Mouse (Mus musculus) liver, embryonic 16.5 days (tissue): ENCODE data around the gene Sde2. TPM values are rescaled to one million over a fixed set of nuclear protein-coding genes. Genes with fewer than 3 reads are reported as not detected.

ENCODE experiments used
- ATAC-seq: fragments of 200-750 bp; cut with Nextera tagmentation; 2 replicates; pipeline ENCODE4 v1.8.0; 2017; ENCODE audit warnings: low read depth, mild to moderate bottlenecking, moderate number of reproducible peaks, moderate library complexity
- H3K27ac ChIP-seq: fragments of 300-500 bp; sonication (generic); 2 replicates; pipeline ENCODE4 v1.5.1; 2014; ENCODE audit warnings: mild to moderate bottlenecking, low read length
- H3K27me3 ChIP-seq: fragments of 300-500 bp; sonication (generic); 2 replicates; pipeline ENCODE4 v1.6.1; 2014; ENCODE audit warnings: low read depth, low read length, mixed read lengths; ENCODE audit not compliant: control insufficient read depth, insufficient read depth
- H3K36me3 ChIP-seq: fragments of 300-500 bp; sonication (generic); 2 replicates; pipeline ENCODE4 v1.6.1; 2014; ENCODE audit warnings: mild to moderate bottlenecking; ENCODE audit not compliant: control insufficient read depth, insufficient read depth
- H3K4me1 ChIP-seq: fragments of 300-500 bp; sonication (generic); 2 replicates; pipeline ENCODE4 v1.6.1; 2014; ENCODE audit warnings: low read depth, low read length, mixed read lengths; ENCODE audit not compliant: control insufficient read depth
- H3K4me2 ChIP-seq: fragments of 300-500 bp; sonication (generic); 2 replicates; pipeline ENCODE4 v1.6.1; 2014; ENCODE audit warnings: low read depth, low read length, mixed read lengths
- H3K4me3 ChIP-seq: fragments of 300-500 bp; sonication (generic); 2 replicates; pipeline ENCODE4 v1.5.1; 2014; ENCODE audit warnings: low read depth, mild to moderate bottlenecking, low read length
- H3K9ac ChIP-seq: fragments of 300-500 bp; sonication (generic); 2 replicates; pipeline ENCODE4 v1.6.1; 2014; ENCODE audit warnings: low read depth, low read length
- H3K9me3 ChIP-seq: fragments of 300-500 bp; sonication (generic); replicated peaks from 2 replicates; pipeline ENCODE4 v1.6.1; 2016; ENCODE audit warnings: low read length; ENCODE audit not compliant: control insufficient read depth
- WGBS: fragments of 180-500 bp; shearing (Covaris S2); extraction: QIAGEN DNeasy Blood & Tissue Kit; methylation state at CpG from one replicate; pipeline ENCODE4 v1.1.7; 2014; ENCODE audit not compliant: insufficient replicate concordance; 5-methylcytosine and 5-hydroxymethylcytosine counted together
- polyA plus RNA-seq: library from polyadenylated mRNA; unstranded; fragments of >200 nt; fragmentation: Nextera tagmentation; extraction: Ambion mirVana; gene quantifications from 2 replicates; pipeline ENCODE4 v1.2.1, GENCODE M21; 2015

Sde2 gene
- polyA plus RNA-seq: 20.9 and 21.5 TPM in 2 replicates

DNA sequence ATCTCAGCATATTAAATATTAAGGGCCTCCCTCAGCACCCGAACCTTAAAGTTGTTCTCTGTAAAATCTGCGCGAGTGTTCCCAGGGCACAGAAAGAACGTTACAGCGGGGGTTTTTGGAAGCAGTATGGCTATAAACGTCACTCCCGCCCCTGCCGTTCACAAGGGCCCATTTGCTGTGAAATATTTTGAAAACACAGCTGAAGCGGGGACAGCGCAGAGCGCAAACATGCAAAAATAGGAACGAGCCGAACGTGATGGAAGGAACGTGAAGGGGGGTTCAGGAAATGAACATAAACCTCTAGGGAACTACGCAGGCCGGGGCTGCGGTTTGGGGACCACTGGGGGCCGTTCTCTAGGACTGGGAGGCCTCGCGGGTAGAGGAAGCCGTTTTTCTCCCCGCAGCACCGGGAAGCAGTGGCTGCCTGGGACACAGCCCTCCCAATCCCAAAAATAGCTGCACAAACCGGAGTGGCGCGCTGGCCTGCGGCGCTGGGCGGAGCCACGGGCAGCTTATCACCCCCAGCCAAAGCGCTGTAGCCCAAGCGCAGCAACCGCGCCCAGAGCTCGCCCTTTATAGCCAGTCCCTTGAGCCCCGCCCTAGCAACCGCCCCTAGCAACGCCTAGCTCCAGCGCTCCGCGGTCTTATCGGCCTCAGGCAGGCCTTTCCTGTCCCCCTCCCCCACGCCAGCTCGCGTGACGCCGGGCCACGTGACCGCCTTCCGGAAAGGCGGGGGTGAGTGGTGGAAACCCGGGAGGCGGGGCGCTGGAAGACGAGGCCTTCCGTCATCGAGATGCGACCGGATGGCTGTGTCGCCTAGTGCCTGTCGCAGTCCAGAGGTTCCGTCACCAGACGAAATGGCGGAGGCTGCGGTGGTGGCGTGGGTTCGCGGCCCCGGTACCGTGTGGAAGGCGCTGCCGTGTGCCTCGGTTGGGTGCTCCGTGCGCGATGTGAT lies at the start of gene Sde2:
Gene Sde2, plus strand, starts transcription at position 812 of the 955 bp plus-strand sequence.
- WGBS: under 1% methylated on average over 77 of the region's 77 CpGs
- Histone ChIP-seq H3K36me3 (peaks cover 4% of the 10 kb centered on the region; the same call in 1 of the 2 replicates), H3K4me2 (peak within 1 kb of the TSS; percentile 85), H3K27me3 (no peaks in the 10 kb centered on the region), H3K9ac (peak within 1 kb of the TSS; percentile 87), H3K9me3 (no peaks in the 10 kb centered on the region), H3K4me3 (peak within 1 kb of the TSS; percentile 88), H3K4me1 (peaks cover 39% of the 10 kb centered on the region), H3K27ac (peak within 1 kb of the TSS; percentile 99)
- peak; percentile 93 for ATAC-seq

DNA sequence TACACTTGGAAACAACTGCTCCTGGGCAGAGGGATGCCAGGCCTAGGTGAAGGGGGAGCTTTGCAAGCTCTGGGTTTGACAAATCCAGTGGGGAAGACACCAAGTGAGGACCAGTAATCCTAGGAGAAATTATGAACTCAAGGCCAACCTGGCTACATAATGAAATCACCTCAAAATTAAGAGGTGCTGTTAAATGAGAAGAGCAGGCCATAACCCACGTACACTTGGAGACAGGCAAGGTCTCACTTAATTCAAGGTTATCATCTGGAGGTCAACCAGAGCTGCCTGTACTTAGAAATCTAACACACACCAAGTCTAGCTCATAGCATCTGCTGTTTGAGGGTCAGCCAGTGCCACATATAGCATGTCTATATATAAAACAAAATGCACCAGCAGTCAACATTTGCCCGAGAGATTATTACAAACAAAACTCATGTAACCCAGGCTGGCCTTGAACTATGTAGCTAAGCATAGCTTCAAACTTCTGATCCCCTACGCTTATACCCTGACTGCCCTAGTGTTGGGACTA lies 49.4 kb upstream of the Sde2 start:
- Histone ChIP-seq H3K9me3 (peaks cover 2% of the 10 kb centered on the region; the same call in 1 of the 2 replicates), H3K4me3 (no peak overlapping the region), H3K9ac (no peak overlapping the region), H3K27ac (no peak overlapping the region), H3K36me3 (peaks cover 63% of the 10 kb centered on the region), H3K4me2 (no peak overlapping the region), H3K27me3 (no peaks in the 10 kb centered on the region), H3K4me1 (peaks cover 8% of the 10 kb centered on the region)
- ATAC-seq: no peak
- WGBS: 78% methylated on average over 3 of the region's 3 CpGs

DNA sequence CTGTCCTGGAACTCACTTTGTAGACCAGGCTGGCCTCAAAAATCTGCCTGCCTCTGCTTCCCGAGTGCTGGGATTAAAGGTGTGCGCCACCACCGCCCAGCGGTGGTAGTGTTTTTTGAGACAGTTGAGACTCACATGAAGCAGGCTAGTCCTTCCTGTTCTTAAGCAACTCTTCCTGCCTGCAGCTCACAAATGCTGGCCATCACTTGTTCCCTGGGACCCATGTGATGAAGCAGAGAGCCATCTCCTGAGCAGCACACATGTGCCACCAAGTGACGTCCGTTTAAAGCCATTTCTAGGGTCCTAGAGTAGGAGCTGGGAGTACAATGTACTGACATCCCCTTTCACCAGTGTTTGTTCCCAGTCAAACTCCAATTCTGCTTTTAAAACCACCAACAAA lies 47.0 kb upstream of the Sde2 start:
- 77% methylated on average over 6 of the region's 6 CpGs for WGBS
- H3K27ac ChIP-seq: no peak overlapping the region
- H3K4me2 ChIP-seq: no peak overlapping the region
- H3K27me3 ChIP-seq: no peaks in the 10 kb centered on the region
- peaks cover 13% of the 10 kb centered on the region for H3K4me1 ChIP-seq
- ATAC-seq: no peak
- peaks cover 84% of the 10 kb centered on the region for H3K36me3 ChIP-seq
- no peak overlapping the region for H3K4me3 ChIP-seq
- peaks cover 2% of the 10 kb centered on the region; the same call in 1 of the 2 replicates for H3K9me3 ChIP-seq
- H3K9ac ChIP-seq: no peak overlapping the region

DNA sequence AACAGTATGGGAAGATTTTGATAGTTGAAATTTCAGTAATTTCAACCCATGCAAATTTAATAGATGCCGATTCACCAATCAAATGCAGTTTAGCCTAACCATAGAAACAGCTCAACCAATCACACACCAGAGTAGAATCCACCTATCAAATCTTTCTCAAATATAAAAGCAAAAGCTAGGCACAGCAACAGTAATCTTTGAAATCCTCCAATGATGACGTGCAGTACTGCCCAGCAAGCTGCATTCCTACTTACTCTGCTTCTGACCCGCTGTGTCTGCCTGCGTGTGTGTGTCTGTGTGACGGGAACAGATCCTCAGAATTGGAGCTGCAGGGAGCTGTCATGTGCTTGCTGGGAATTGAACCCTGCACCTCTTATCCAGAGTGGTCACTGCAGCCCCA lies 42.1 kb upstream of the Sde2 start:
- Histone ChIP-seq H3K4me3 (peak overlapping the region; percentile 34), H3K9me3 (no peaks in the 10 kb centered on the region), H3K4me2 (peak overlapping the region; percentile 42), H3K27me3 (no peaks in the 10 kb centered on the region), H3K27ac (no peak overlapping the region), H3K36me3 (peaks cover 69% of the 10 kb centered on the region), H3K9ac (no peak overlapping the region), H3K4me1 (peaks cover 30% of the 10 kb centered on the region)
- no peak for ATAC-seq
- 87% methylated on average over 5 of the region's 5 CpGs for WGBS

DNA sequence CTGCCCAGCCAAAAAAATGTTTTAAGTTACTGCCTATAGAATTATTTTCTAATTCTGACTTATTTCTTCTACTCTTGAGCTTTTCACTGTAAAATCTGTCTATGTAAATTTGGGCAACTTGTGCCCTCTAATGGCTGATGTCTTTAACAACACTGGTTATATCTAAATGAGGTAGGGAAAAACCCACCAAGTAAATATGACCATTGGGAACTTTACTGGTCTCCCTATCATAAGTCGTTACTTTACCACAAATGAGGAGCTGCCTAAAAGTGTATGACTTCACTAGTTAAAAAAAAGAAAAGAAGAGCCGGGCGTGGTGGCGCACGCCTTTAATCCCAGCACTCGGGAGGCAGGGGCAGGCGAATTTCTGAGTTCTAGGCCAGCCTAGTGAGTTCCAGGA lies 40.0 kb upstream of the Sde2 start:
- Histone ChIP-seq H3K4me3 (peak overlapping the region; percentile 66), H3K4me1 (peaks cover 44% of the 10 kb centered on the region), H3K27ac (peak overlapping the region; percentile 28; the same call in 1 of the 2 replicates), H3K4me2 (peak overlapping the region; percentile 58), H3K9me3 (no peaks in the 10 kb centered on the region), H3K9ac (peak overlapping the region; percentile 60), H3K27me3 (no peaks in the 10 kb centered on the region), H3K36me3 (peaks cover 49% of the 10 kb centered on the region)
- WGBS: 36% methylated on average over 7 of the region's 7 CpGs
- no peak for ATAC-seq

DNA sequence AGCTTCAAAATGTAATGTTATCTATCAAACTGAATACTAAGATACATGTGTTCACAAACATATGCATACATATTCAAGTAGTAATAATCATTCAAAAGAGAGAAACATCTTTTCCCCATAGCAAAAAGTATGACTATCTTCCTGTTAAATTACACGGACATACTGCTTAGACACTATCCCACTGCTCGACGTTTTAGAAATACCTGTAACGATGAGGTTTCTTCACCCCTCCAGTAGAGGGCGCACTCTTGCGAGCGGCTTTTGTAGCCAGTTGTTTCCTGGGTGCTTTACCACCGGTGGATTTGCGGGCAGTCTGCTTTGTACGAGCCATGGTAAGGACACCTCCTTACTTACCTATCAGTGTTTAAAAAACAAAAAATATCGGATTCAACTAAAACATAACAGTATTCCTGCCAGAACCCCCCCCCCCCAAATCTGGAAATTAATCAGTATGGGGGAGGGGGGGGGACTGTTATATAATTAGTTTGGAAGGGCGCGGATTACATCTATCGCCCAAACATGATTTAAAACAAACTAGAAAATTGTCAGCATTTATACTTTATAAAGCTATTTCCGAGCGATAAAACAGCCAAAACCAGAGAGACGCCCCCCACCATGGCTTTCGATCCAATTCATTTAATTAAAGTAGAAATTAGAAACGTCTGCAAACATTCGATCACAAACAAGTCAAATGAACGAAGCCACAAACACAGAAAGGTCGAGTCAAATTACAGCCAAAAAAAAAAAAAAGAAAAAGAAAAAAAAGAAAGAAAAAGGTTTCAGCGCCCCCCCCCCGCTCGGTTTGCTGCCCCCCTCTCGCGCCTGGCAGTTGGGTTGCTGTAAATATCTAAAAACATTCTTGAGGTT lies 39.1 kb upstream of the Sde2 start:
- no peaks in the 10 kb centered on the region for H3K27me3 ChIP-seq
- H3K4me3 ChIP-seq: peak overlapping the region; percentile 98
- WGBS: under 1% methylated on average over 27 of the region's 27 CpGs
- H3K9ac ChIP-seq: peak overlapping the region; percentile 100
- peak overlapping the region; percentile 99 for H3K27ac ChIP-seq
- H3K4me1 ChIP-seq: peaks cover 46% of the 10 kb centered on the region
- H3K36me3 ChIP-seq: peaks cover 40% of the 10 kb centered on the region
- peak overlapping the region; percentile 58 for H3K4me2 ChIP-seq
- no peak for ATAC-seq
- H3K9me3 ChIP-seq: no peaks in the 10 kb centered on the region

DNA sequence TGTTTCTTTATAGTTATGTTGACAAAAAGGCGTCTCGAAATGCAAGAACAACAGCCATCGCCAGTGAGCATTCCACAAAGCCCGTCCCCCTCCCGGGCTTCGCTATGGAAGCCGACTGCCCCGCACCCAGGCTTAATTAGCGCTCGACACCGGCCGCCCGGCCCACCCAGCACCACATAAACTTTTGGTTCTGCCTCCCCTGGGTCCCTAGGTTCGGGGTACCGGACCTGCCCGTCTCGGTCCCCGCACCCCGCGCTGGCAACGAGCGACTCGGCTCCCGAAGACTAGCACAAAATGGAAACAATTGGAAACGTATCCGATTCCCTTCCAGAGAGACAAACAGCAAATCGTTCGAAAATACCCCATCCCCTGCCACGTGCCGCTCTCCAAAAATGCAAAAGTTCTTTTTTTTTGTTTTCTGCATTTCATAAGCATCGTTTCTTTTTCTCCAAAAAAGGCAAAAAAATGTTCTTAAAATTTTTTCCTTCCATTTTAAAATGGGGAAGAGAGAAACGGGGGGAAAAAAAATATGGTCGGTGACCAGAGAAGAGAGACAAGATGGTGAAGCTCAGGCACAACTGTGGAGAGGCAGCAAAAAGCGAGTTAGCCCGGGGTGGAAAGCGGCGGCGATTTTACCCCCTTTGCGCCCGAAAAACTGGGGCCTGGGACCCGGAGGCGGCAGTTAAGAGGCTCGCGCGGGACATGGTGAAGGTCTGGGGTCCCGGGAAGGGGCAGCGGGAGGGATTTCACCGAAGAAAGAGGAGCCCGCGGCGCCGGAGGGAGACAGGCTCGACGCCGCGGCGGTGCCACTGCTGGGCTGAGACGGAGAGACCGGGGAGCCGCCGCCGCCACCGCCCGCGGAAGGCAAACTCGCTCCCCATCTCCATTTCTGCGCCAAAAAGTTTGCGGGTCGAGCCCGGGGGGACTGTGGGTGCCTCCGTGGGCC lies 38.2 kb upstream of the Sde2 start:
- Histone ChIP-seq H3K27me3 (no peaks in the 10 kb centered on the region), H3K4me3 (peak overlapping the region; percentile 98), H3K4me2 (peak overlapping the region; percentile 44; the same call in 1 of the 2 replicates), H3K36me3 (peaks cover 31% of the 10 kb centered on the region), H3K4me1 (peaks cover 54% of the 10 kb centered on the region), H3K9ac (peak overlapping the region; percentile 100), H3K27ac (peak overlapping the region; percentile 99), H3K9me3 (no peaks in the 10 kb centered on the region)
- under 1% methylated on average over 71 of the region's 71 CpGs for WGBS
- peak; percentile 17 for ATAC-seq

DNA sequence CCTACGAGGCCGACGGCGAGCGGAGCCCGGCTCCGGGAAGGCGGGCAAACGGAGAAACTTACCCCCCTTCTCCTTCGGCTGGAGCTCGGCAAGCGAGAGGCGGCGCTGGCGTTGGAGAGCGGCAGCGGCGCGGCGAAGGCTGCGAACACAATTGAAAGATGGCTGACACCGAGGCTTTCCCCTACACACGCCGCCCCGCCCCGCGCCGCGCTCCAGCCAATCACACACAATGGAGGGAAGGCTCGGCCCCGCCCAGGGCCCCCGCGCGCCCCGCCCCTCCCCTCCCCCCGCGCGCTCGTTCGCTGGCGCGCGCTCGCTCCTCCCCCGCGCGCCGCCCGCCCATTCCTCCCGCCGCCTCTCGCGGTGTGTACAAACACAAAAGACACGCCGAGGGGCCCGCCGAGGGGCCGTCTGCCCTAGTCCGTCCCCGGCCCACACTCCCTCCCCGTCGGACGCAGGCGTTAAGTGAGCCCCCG lies 37.5 kb upstream of the Sde2 start:
- no peaks in the 10 kb centered on the region for H3K9me3 ChIP-seq
- peak overlapping the region; percentile 98 for H3K4me3 ChIP-seq
- peak overlapping the region; percentile 100 for H3K9ac ChIP-seq
- peaks cover 25% of the 10 kb centered on the region for H3K36me3 ChIP-seq
- peaks cover 57% of the 10 kb centered on the region for H3K4me1 ChIP-seq
- peak overlapping the region; percentile 99 for H3K27ac ChIP-seq
- H3K4me2 ChIP-seq: peak overlapping the region; percentile 86
- peak; percentile 86 for ATAC-seq
- no peaks in the 10 kb centered on the region for H3K27me3 ChIP-seq
- WGBS: 0% methylated on average over 37 of the region's 65 CpGs
